Mouse (Mus musculus): Measurements from ENCODE around the gene Tbc1d2. TPM values are rescaled to one million over a fixed set of nuclear protein-coding genes. Genes with fewer than 3 reads are reported as not detected.
"Not testable (repeated sequence)": the region's sequence is repeated elsewhere in the genome, so short reads cannot be mapped to it uniquely, and the experiment has no call there.

Tbc1d2 gene
- polyA plus RNA-seq, 1 experiment from 2014 or later = 1.1 TPM

DNA sequence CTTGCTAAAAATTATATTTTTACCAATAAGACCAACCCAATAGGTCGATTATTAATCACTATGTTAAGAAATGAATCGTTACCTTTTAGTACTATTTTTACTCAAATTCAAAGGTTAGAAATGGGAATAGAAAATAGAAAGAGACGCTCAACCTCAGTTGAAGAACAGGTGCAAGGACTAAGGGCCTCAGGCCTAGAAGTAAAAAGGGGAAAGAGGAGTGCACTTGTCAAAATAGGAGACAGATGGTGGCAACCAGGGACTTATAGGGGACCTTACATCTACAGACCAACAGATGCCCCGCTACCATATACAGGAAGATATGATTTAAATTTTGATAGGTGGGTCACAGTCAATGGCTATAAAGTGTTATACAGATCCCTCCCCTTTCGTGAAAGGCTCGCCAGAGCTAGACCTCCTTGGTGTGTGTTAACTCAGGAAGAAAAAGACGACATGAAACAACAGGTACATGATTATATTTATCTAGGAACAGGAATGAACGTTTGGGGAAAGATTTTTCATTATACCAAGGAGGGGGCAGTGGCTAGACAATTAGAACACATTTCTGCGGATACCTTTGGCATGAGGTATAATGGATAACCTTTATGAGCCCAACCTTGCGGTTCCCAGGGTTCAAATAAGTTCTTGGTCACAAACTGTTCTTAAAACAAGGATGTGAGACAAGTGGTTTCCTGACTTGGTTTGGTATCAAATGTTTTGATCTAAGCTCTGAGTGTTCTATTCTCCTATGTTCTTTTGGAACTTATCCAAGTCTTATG is 74.3 kb downstream of the Tbc1d2 start:
- ATAC-seq (ENCODE audit: insufficient read depth, low FRiP score, low TSS enrichment); DNase-seq (ENCODE audit: low spot score); H3K4me2 ChIP-seq (ENCODE audit: low read depth); H3K9me3 ChIP-seq (ENCODE audit: control insufficient read depth, low read length); H3K27ac ChIP-seq (ENCODE audit: low read depth, low read length); H3K4me1 ChIP-seq (ENCODE audit: control insufficient read depth, insufficient read depth, low read length); H3K27me3 ChIP-seq (ENCODE audit: control insufficient read depth, insufficient read depth, low read length); H3K4me3 ChIP-seq (ENCODE audit: low read depth, low read length); H3K9ac ChIP-seq (ENCODE audit: low read length); H3K36me3 ChIP-seq (ENCODE audit: control insufficient read depth, insufficient read depth, low read length): not testable (repeated sequence)
- 89% methylated on average over 4 of the region's 10 CpGs for WGBS

DNA sequence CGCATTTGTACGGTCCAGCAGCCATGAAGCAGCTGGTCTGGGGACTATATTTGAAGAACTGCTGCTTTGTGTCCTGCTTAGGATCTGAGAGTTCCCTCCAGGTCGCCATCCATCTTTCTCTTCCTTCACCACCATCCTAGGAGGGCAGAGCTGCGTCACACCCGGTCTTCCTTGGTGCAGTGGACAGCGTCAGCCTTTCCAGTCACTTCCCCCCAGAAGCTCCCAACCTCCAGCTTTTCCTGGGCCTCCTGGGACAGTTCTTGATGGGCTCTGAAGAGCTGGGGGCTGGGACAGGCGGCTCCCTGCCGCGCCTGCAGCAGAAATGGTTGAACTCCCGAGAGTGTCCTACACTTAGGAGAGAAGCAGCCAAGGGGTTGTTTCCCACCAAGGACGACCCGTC is 75.2 kb downstream of the Tbc1d2 start:
- Histone ChIP-seq H3K4me2 (ENCODE audit: low read depth) (no peak overlapping the region), H3K9ac (ENCODE audit: low read length) (no peak overlapping the region), H3K9me3 (ENCODE audit: control insufficient read depth, low read length) (peaks cover 3% of the 10 kb centered on the region; the same call in 1 of the 2 replicates), H3K36me3 (ENCODE audit: control insufficient read depth, insufficient read depth, low read length) (no peaks in the 10 kb centered on the region), H3K4me3 (ENCODE audit: low read depth, low read length) (no peak overlapping the region), H3K27me3 (ENCODE audit: control insufficient read depth, insufficient read depth, low read length) (no peaks in the 10 kb centered on the region), H3K4me1 (ENCODE audit: control insufficient read depth, insufficient read depth, low read length) (no peaks in the 10 kb centered on the region), H3K27ac (ENCODE audit: low read depth, low read length) (no peak overlapping the region)
- WGBS = 83% methylated on average over 10 of the region's 12 CpGs
- DNase-seq (ENCODE audit: low spot score) (no peak), ATAC-seq (ENCODE audit: insufficient read depth, low FRiP score, low TSS enrichment) (no peak)

DNA sequence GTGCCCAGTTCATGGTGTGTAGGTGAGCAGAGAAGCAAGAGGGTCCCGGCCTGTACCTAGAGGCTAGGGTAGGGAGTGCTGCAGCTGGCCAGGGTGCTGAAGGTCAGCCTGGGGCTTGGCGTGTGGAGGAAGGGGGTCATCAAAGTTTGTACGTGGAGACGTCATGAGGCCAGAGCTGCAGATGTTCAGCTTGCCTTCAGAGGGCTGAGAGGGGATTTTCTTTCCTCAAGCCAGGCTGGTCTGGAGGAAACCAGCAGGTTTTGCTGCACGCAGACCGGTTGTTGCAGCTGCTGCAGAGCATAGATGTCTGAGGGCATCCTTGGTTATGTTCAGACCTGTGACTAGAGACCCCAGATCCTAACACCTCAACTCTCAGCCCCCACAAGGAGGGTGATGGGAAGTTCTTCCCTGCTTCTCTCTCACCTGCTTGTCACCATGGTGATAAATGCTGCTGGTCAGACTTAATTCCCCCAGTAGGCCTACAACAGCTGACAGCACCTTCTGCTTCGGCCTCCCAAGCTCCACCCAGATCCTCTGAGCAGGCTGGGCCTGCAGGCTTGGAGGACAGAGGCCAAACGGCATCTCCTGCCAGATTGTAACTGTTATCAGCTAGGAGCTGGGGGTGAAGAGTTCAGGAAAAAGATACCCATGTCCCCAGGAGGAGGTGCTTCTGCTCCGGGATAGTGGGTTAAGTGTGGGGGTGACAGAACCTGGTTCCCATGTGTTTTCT is 75.8 kb downstream of the Tbc1d2 start:
- no peak overlapping the region for H3K27ac ChIP-seq (ENCODE audit: low read depth, low read length)
- H3K4me3 ChIP-seq (ENCODE audit: low read depth, low read length) = no peak overlapping the region
- 45% methylated on average over 9 of the region's 9 CpGs for WGBS
- no peak overlapping the region for H3K9ac ChIP-seq (ENCODE audit: low read length)
- H3K4me1 ChIP-seq (ENCODE audit: control insufficient read depth, insufficient read depth, low read length) = no peaks in the 10 kb centered on the region
- H3K27me3 ChIP-seq (ENCODE audit: control insufficient read depth, insufficient read depth, low read length) = no peaks in the 10 kb centered on the region
- H3K36me3 ChIP-seq (ENCODE audit: control insufficient read depth, insufficient read depth, low read length) = no peaks in the 10 kb centered on the region
- H3K9me3 ChIP-seq (ENCODE audit: control insufficient read depth, low read length) = peaks cover 3% of the 10 kb centered on the region; the same call in 1 of the 2 replicates
- H3K4me2 ChIP-seq (ENCODE audit: low read depth) = no peak overlapping the region
- ATAC-seq (ENCODE audit: insufficient read depth, low FRiP score, low TSS enrichment) (no peak), DNase-seq (ENCODE audit: low spot score) (no peak)

DNA sequence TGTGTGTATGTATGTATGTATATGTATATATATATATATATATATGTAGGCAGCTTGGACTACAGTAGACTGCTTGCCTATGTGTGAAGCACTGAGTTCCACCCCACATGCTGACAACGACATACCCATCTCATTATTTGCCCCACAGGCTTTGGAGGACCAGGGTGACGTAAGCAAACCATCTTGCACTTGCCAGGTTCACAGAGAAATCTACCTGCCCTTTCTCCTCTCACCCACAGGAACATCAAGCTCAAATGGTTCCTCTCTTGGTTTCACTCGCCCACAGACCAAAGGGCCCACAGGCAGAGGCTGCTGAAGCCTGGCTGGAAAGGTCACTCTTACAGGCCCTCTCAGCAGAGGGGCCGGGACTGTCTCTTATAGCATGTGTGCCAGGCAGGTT is 77.4 kb downstream of the Tbc1d2 start:
- Histone ChIP-seq H3K27ac (ENCODE audit: low read depth, low read length) (no peak overlapping the region), H3K27me3 (ENCODE audit: control insufficient read depth, insufficient read depth, low read length) (no peaks in the 10 kb centered on the region), H3K9me3 (ENCODE audit: control insufficient read depth, low read length) (no peaks in the 10 kb centered on the region), H3K9ac (ENCODE audit: low read length) (no peak overlapping the region), H3K4me3 (ENCODE audit: low read depth, low read length) (no peak overlapping the region), H3K36me3 (ENCODE audit: control insufficient read depth, insufficient read depth, low read length) (no peaks in the 10 kb centered on the region), H3K4me2 (ENCODE audit: low read depth) (no peak overlapping the region), H3K4me1 (ENCODE audit: control insufficient read depth, insufficient read depth, low read length) (no peaks in the 10 kb centered on the region)
- ATAC-seq (ENCODE audit: insufficient read depth, low FRiP score, low TSS enrichment) (no peak), DNase-seq (ENCODE audit: low spot score) (no peak)
- WGBS = 76% methylated on average over 4 of the region's 4 CpGs

DNA sequence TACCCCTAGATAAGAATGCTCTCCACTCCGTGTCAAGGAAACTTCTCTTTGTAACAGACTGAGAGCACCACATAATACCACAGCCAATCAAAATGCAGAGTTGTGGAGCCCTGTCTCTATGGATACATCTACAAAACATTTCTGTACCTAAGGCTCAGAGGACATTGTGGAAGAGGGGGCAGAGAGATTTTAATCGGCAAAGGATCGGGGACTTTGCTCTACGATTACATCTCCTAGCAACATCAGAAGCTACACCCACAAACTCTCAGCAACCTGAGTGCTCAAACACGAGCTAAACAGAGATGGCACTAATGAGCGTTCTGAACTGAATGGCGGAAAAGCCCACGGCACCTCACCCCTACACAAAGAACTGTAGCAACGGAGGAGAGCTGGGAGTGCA is 78.3 kb downstream of the Tbc1d2 start:
- Histone ChIP-seq H3K27me3 (ENCODE audit: control insufficient read depth, insufficient read depth, low read length) (no peaks in the 10 kb centered on the region), H3K36me3 (ENCODE audit: control insufficient read depth, insufficient read depth, low read length) (no peaks in the 10 kb centered on the region), H3K27ac (ENCODE audit: low read depth, low read length) (no peak overlapping the region), H3K4me2 (ENCODE audit: low read depth) (no peak overlapping the region), H3K4me3 (ENCODE audit: low read depth, low read length) (no peak overlapping the region), H3K9me3 (ENCODE audit: control insufficient read depth, low read length) (no peaks in the 10 kb centered on the region), H3K9ac (ENCODE audit: low read length) (no peak overlapping the region), H3K4me1 (ENCODE audit: control insufficient read depth, insufficient read depth, low read length) (no peaks in the 10 kb centered on the region)
- ATAC-seq (ENCODE audit: insufficient read depth, low FRiP score, low TSS enrichment) (no peak), DNase-seq (ENCODE audit: low spot score) (no peak)
- 89% methylated on average over 9 of the region's 9 CpGs for WGBS

DNA sequence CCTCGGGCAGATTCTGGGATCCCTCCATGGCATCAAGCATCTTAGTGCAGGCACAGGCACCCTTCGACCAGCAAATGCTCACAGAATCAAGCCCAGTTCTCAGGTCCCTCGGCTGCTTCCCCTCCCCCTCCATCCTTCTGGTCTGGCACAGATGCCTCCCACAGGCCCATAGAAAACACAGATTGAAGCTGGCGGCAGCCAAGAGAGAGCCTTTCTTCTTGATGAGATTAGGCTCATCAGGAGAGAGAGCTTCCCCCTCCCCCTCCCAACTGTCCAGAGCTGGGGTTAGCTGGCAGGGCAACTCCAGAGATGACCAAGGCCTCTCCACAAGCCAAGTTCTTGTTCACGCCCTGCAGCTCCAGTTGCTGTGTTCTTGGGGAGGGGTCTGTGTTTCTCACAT is 80.3 kb downstream of the Tbc1d2 start:
- ATAC-seq (ENCODE audit: insufficient read depth, low FRiP score, low TSS enrichment) = no peak

DNA sequence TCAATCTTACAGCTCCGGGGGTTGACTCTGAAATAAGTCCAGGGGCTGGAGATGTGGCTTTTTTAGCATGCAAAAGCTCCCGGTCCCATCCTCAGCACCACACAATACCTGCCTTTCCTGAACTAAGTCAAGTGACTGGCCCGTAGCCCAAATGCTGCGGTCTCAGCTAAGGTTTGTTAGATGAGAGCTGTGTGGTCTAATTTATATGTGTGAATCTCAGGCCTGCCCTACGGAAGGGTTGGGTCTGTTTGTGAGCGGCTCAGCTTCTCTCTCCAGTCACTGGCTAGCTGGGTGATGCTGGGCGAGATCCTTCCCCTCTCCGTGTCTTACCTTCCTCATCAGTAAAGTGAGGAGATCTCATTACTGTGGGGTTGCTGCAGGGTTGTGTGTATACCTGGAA is 81.8 kb downstream of the Tbc1d2 start:
- no peak overlapping the region for H3K4me3 ChIP-seq (ENCODE audit: low read depth, low read length)
- DNase-seq (ENCODE audit: low spot score) = no peak
- no peak for ATAC-seq (ENCODE audit: insufficient read depth, low FRiP score, low TSS enrichment)
- no peaks in the 10 kb centered on the region for H3K27me3 ChIP-seq (ENCODE audit: control insufficient read depth, insufficient read depth, low read length)
- no peak overlapping the region for H3K4me2 ChIP-seq (ENCODE audit: low read depth)
- H3K9ac ChIP-seq (ENCODE audit: low read length) = no peak overlapping the region
- 93% methylated on average over 8 of the region's 8 CpGs for WGBS
- H3K9me3 ChIP-seq (ENCODE audit: control insufficient read depth, low read length) = no peaks in the 10 kb centered on the region
- no peak overlapping the region for H3K27ac ChIP-seq (ENCODE audit: low read depth, low read length)
- H3K36me3 ChIP-seq (ENCODE audit: control insufficient read depth, insufficient read depth, low read length) = no peaks in the 10 kb centered on the region
- no peaks in the 10 kb centered on the region for H3K4me1 ChIP-seq (ENCODE audit: control insufficient read depth, insufficient read depth, low read length)

More for the DNA sequence above, 80.3 kb downstream of the Tbc1d2 start:
- H3K4me3 ChIP-seq (ENCODE audit: low read depth, low read length) = no peak overlapping the region
- DNase-seq (ENCODE audit: low spot score) = peak; percentile 41
- no peaks in the 10 kb centered on the region for H3K9me3 ChIP-seq (ENCODE audit: control insufficient read depth, low read length)
- H3K27me3 ChIP-seq (ENCODE audit: control insufficient read depth, insufficient read depth, low read length) = no peaks in the 10 kb centered on the region
- no peak overlapping the region for H3K4me2 ChIP-seq (ENCODE audit: low read depth)
- no peaks in the 10 kb centered on the region for H3K4me1 ChIP-seq (ENCODE audit: control insufficient read depth, insufficient read depth, low read length)
- H3K27ac ChIP-seq (ENCODE audit: low read depth, low read length) = no peak overlapping the region
- no peak overlapping the region for H3K9ac ChIP-seq (ENCODE audit: low read length)
- H3K36me3 ChIP-seq (ENCODE audit: control insufficient read depth, insufficient read depth, low read length) = no peaks in the 10 kb centered on the region
- 34% methylated on average over 5 of the region's 5 CpGs for WGBS

DNA sequence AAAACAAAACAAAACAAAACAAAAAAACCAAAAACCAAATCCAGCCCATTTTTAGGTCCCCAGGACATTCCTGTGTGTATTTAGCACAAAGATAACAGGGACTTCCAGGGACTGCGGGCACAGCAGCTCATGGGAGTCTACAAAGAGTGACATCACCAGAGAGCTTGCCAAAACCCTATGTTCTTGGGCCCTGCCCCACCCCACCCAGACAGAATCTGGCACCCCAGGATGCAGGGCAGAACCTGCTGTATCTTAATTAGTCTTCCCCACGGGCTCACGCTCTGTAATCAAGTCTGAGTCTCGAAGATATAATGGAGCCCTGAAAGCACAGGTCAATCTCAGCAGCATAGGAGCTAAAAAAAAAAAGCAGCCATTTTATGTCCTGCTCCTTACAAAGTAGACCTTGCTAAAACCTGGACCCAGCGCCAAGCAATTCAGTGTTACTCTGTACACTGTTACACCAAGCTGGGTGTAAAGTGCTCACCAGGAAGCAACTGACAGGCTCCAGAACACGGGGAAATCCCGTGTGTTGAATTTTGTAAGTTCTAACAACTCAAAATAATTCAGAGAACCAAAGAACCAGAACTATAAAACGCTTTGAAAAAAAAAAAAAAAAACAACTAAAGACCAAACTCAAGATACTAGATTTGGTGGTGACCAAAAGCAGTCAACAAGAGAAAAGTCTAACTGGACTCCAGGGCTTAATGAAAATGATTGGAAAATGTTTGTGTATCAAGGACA is 82.9 kb downstream of the Tbc1d2 start:
- ATAC-seq (ENCODE audit: insufficient read depth, low FRiP score, low TSS enrichment) (no peak), DNase-seq (ENCODE audit: low spot score) (no peak)
- Histone ChIP-seq H3K36me3 (ENCODE audit: control insufficient read depth, insufficient read depth, low read length) (no peaks in the 10 kb centered on the region), H3K4me1 (ENCODE audit: control insufficient read depth, insufficient read depth, low read length) (no peaks in the 10 kb centered on the region), H3K4me3 (ENCODE audit: low read depth, low read length) (no peak overlapping the region), H3K27me3 (ENCODE audit: control insufficient read depth, insufficient read depth, low read length) (no peaks in the 10 kb centered on the region), H3K9ac (ENCODE audit: low read length) (no peak overlapping the region), H3K27ac (ENCODE audit: low read depth, low read length) (no peak overlapping the region), H3K4me2 (ENCODE audit: low read depth) (no peak overlapping the region), H3K9me3 (ENCODE audit: control insufficient read depth, low read length) (no peaks in the 10 kb centered on the region)
- whole genome bisulfite sequencing = 82% methylated on average over 8 of the region's 8 CpGs

Data from neural tube, embryonic 11.5 days (tissue).